Mouse (Mus musculus): ENCODE data around the gene Tomm20l. TPM values are rescaled to one million over a fixed set of nuclear protein-coding genes. Genes with fewer than 3 reads are reported as not detected.
A peak's percentile ranks its signal among the peaks of the same experiment; 100 is the strongest.

The Tomm20l gene
- polyA plus RNA-seq, 1 experiment from 2014 or later = not detected

- H3K4me2 ChIP-seq (ENCODE audit: low read depth) = no peak overlapping the region
- H3K27ac ChIP-seq (ENCODE audit: low read depth, low read length) = no peak overlapping the region
- ATAC-seq (ENCODE audit: insufficient read depth, low FRiP score, low TSS enrichment) = no peak
- H3K4me1 ChIP-seq (ENCODE audit: control insufficient read depth, insufficient read depth, low read length) = peaks cover 7% of the 10 kb centered on the region
- H3K27me3 ChIP-seq (ENCODE audit: control insufficient read depth, insufficient read depth, low read length) = no peaks in the 10 kb centered on the region
- no peaks in the 10 kb centered on the region for H3K9me3 ChIP-seq (ENCODE audit: control insufficient read depth, low read length)
- no peak overlapping the region for H3K9ac ChIP-seq (ENCODE audit: low read length)
- no peak for DNase-seq (ENCODE audit: low spot score)
- no peak overlapping the region for H3K4me3 ChIP-seq (ENCODE audit: low read depth, low read length)
- H3K36me3 ChIP-seq (ENCODE audit: control insufficient read depth, insufficient read depth, low read length) = peaks cover 8% of the 10 kb centered on the region
Measured at GRCm38 (mm10) chr12:71141189-71141588, 30.0 kb downstream of the Tomm20l start.

GRCm38 (mm10) chr12:71147641-71148040, 36.4 kb downstream of the Tomm20l start:
- H3K4me2 ChIP-seq (ENCODE audit: low read depth) = no peak overlapping the region
- no peak overlapping the region for H3K4me3 ChIP-seq (ENCODE audit: low read depth, low read length)
- H3K27ac ChIP-seq (ENCODE audit: low read depth, low read length) = no peak overlapping the region
- 88% methylated on average over 3 of the region's 3 CpGs for WGBS
- no peaks in the 10 kb centered on the region for H3K27me3 ChIP-seq (ENCODE audit: control insufficient read depth, insufficient read depth, low read length)
- no peak overlapping the region for H3K9ac ChIP-seq (ENCODE audit: low read length)
- no peaks in the 10 kb centered on the region for H3K9me3 ChIP-seq (ENCODE audit: control insufficient read depth, low read length)
- DNase-seq (ENCODE audit: low spot score) (peak; percentile 38), ATAC-seq (ENCODE audit: insufficient read depth, low FRiP score, low TSS enrichment) (no peak)
- peaks cover 11% of the 10 kb centered on the region for H3K36me3 ChIP-seq (ENCODE audit: control insufficient read depth, insufficient read depth, low read length)
- H3K4me1 ChIP-seq (ENCODE audit: control insufficient read depth, insufficient read depth, low read length) = no peaks in the 10 kb centered on the region

- no peak overlapping the region for H3K27ac ChIP-seq (ENCODE audit: low read depth, low read length)
- WGBS = 94% methylated on average over 9 of the region's 9 CpGs
- H3K9ac ChIP-seq (ENCODE audit: low read length) = no peak overlapping the region
- H3K4me1 ChIP-seq (ENCODE audit: control insufficient read depth, insufficient read depth, low read length) = no peaks in the 10 kb centered on the region
- peaks cover 13% of the 10 kb centered on the region for H3K36me3 ChIP-seq (ENCODE audit: control insufficient read depth, insufficient read depth, low read length)
- no peak overlapping the region for H3K4me3 ChIP-seq (ENCODE audit: low read depth, low read length)
- ATAC-seq (ENCODE audit: insufficient read depth, low FRiP score, low TSS enrichment) (no peak), DNase-seq (ENCODE audit: low spot score) (no peak)
- no peaks in the 10 kb centered on the region for H3K27me3 ChIP-seq (ENCODE audit: control insufficient read depth, insufficient read depth, low read length)
- no peak overlapping the region for H3K4me2 ChIP-seq (ENCODE audit: low read depth)
- H3K9me3 ChIP-seq (ENCODE audit: control insufficient read depth, low read length) = no peaks in the 10 kb centered on the region
Measured at GRCm38 (mm10) chr12:71148801-71149200, 37.6 kb downstream of the Tomm20l start.

- Histone ChIP-seq H3K27ac (ENCODE audit: low read depth, low read length) (no peak overlapping the region), H3K4me2 (ENCODE audit: low read depth) (no peak overlapping the region), H3K36me3 (ENCODE audit: control insufficient read depth, insufficient read depth, low read length) (peaks cover 13% of the 10 kb centered on the region), H3K27me3 (ENCODE audit: control insufficient read depth, insufficient read depth, low read length) (no peaks in the 10 kb centered on the region), H3K4me1 (ENCODE audit: control insufficient read depth, insufficient read depth, low read length) (no peaks in the 10 kb centered on the region), H3K9me3 (ENCODE audit: control insufficient read depth, low read length) (no peaks in the 10 kb centered on the region), H3K9ac (ENCODE audit: low read length) (no peak overlapping the region), H3K4me3 (ENCODE audit: low read depth, low read length) (no peak overlapping the region)
- ATAC-seq (ENCODE audit: insufficient read depth, low FRiP score, low TSS enrichment) = no peak
- DNase-seq (ENCODE audit: low spot score) = no peak
- 94% methylated on average over 6 of the region's 6 CpGs for WGBS
Measured at GRCm38 (mm10) chr12:71149456-71149855, 38.2 kb downstream of the Tomm20l start.

DNA sequence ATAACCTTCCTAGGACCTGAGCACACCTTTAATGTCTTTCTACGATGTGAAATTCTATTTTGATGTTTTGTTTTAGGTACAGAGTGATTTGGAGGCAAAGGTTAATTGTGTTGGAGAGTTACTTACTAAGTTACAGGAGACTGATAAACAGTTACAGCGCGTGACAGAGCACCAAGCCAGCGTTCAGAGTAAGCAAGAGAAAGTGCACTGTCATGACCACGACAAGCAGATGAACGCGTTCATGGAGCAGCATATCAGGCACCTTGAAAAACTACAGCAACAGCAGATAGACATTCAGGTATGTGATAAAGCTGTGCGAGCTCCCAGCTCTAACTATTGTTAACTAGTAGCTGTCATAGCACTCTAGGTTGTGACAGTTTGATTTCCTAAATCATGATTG, 38.9 kb downstream of the Tomm20l start:
- H3K9me3 ChIP-seq (ENCODE audit: control insufficient read depth, low read length) = no peaks in the 10 kb centered on the region
- ATAC-seq (ENCODE audit: insufficient read depth, low FRiP score, low TSS enrichment) = no peak
- peaks cover 15% of the 10 kb centered on the region for H3K36me3 ChIP-seq (ENCODE audit: control insufficient read depth, insufficient read depth, low read length)
- no peak overlapping the region for H3K4me3 ChIP-seq (ENCODE audit: low read depth, low read length)
- H3K27me3 ChIP-seq (ENCODE audit: control insufficient read depth, insufficient read depth, low read length) = no peaks in the 10 kb centered on the region
- H3K9ac ChIP-seq (ENCODE audit: low read length) = no peak overlapping the region
- DNase-seq (ENCODE audit: low spot score) = no peak
- 97% methylated on average over 8 of the region's 8 CpGs for WGBS
- H3K27ac ChIP-seq (ENCODE audit: low read depth, low read length) = no peak overlapping the region
- H3K4me1 ChIP-seq (ENCODE audit: control insufficient read depth, insufficient read depth, low read length) = no peaks in the 10 kb centered on the region
- no peak overlapping the region for H3K4me2 ChIP-seq (ENCODE audit: low read depth)

DNA sequence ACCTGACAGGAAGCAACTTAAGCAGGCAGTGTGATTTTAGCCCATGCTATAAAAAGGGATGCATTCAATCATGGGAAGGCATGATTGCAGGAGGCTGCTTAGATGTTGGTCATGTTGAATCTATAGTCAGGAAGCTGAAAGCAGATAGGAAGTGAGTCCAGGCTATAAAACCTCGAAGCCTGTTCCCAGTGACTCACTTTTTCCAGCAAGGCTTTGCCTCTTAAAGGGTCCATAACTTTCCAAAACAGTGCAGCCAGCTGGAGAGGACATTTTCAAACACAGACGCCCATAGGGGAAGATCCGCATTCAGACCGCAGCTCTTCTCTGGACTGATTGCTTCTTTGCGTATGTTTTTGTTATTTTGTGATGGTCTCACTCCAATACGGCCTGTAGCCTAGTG, 43.8 kb downstream of the Tomm20l start:
- no peak for ATAC-seq (ENCODE audit: insufficient read depth, low FRiP score, low TSS enrichment)
- Histone ChIP-seq H3K4me3 (ENCODE audit: low read depth, low read length) (no peak overlapping the region), H3K9ac (ENCODE audit: low read length) (no peak overlapping the region), H3K27me3 (ENCODE audit: control insufficient read depth, insufficient read depth, low read length) (no peaks in the 10 kb centered on the region), H3K9me3 (ENCODE audit: control insufficient read depth, low read length) (no peaks in the 10 kb centered on the region), H3K36me3 (ENCODE audit: control insufficient read depth, insufficient read depth, low read length) (peaks cover 10% of the 10 kb centered on the region), H3K4me2 (ENCODE audit: low read depth) (no peak overlapping the region), H3K4me1 (ENCODE audit: control insufficient read depth, insufficient read depth, low read length) (no peaks in the 10 kb centered on the region), H3K27ac (ENCODE audit: low read depth, low read length) (no peak overlapping the region)
- 93% methylated on average over 6 of the region's 6 CpGs for WGBS
- DNase-seq (ENCODE audit: low spot score) = no peak

- H3K4me3 ChIP-seq (ENCODE audit: low read depth, low read length) = no peak overlapping the region
- H3K27ac ChIP-seq (ENCODE audit: low read depth, low read length) = no peak overlapping the region
- DNase-seq (ENCODE audit: low spot score) = no peak
- H3K9me3 ChIP-seq (ENCODE audit: control insufficient read depth, low read length) = no peaks in the 10 kb centered on the region
- H3K36me3 ChIP-seq (ENCODE audit: control insufficient read depth, insufficient read depth, low read length) = peaks cover 9% of the 10 kb centered on the region
- H3K27me3 ChIP-seq (ENCODE audit: control insufficient read depth, insufficient read depth, low read length) = no peaks in the 10 kb centered on the region
- 95% methylated on average over 6 of the region's 6 CpGs for WGBS
- no peaks in the 10 kb centered on the region for H3K4me1 ChIP-seq (ENCODE audit: control insufficient read depth, insufficient read depth, low read length)
- H3K4me2 ChIP-seq (ENCODE audit: low read depth) = no peak overlapping the region
- ATAC-seq (ENCODE audit: insufficient read depth, low FRiP score, low TSS enrichment) = no peak
- no peak overlapping the region for H3K9ac ChIP-seq (ENCODE audit: low read length)
Measured at GRCm38 (mm10) chr12:71157974-71158373, 46.7 kb downstream of the Tomm20l start.

DNA sequence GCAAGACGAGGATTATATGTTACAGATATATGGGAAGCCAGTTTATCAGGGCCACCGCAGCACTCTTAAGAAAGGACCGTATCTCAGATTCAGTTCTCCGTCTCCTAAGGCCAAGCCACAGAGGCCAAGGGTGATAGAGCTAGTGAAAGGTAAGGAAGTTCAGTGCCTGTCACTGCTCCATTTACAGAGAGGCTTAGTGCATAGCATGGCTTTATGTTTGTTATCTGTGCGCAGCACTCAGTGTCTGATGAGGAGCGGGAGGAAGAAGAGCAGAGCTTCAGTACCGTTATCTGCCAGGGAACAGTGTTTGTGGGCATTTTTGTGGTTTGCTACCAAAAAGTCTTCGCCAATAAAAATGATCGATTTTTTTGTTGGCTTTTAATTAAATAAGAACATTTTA, 53.2 kb downstream of the Tomm20l start:
- Histone ChIP-seq H3K27ac (ENCODE audit: low read depth, low read length) (no peak overlapping the region), H3K36me3 (ENCODE audit: control insufficient read depth, insufficient read depth, low read length) (peaks cover 6% of the 10 kb centered on the region; the same call in 1 of the 2 replicates), H3K9ac (ENCODE audit: low read length) (no peak overlapping the region), H3K4me3 (ENCODE audit: low read depth, low read length) (no peak overlapping the region), H3K4me1 (ENCODE audit: control insufficient read depth, insufficient read depth, low read length) (no peaks in the 10 kb centered on the region), H3K9me3 (ENCODE audit: control insufficient read depth, low read length) (no peaks in the 10 kb centered on the region), H3K27me3 (ENCODE audit: control insufficient read depth, insufficient read depth, low read length) (no peaks in the 10 kb centered on the region), H3K4me2 (ENCODE audit: low read depth) (no peak overlapping the region)
- no peak for DNase-seq (ENCODE audit: low spot score)
- WGBS = 94% methylated on average over 9 of the region's 9 CpGs
- no peak for ATAC-seq (ENCODE audit: insufficient read depth, low FRiP score, low TSS enrichment)

GRCm38 (mm10) chr12:71169911-71170310, 58.7 kb downstream of the Tomm20l start:
- WGBS = 91% methylated on average over 1 of the region's 1 CpGs

More at GRCm38 (mm10) chr12:71169911-71170310, 58.7 kb downstream of the Tomm20l start:
- H3K36me3 ChIP-seq (ENCODE audit: control insufficient read depth, insufficient read depth, low read length) = peaks cover 2% of the 10 kb centered on the region; the same call in 1 of the 2 replicates
- ATAC-seq (ENCODE audit: insufficient read depth, low FRiP score, low TSS enrichment) = no peak
- no peak overlapping the region for H3K4me2 ChIP-seq (ENCODE audit: low read depth)
- H3K9ac ChIP-seq (ENCODE audit: low read length) = no peak overlapping the region
- no peaks in the 10 kb centered on the region for H3K9me3 ChIP-seq (ENCODE audit: control insufficient read depth, low read length)
- H3K4me3 ChIP-seq (ENCODE audit: low read depth, low read length) = no peak overlapping the region
- DNase-seq (ENCODE audit: low spot score) = no peak
- H3K27ac ChIP-seq (ENCODE audit: low read depth, low read length) = no peak overlapping the region
- no peaks in the 10 kb centered on the region for H3K4me1 ChIP-seq (ENCODE audit: control insufficient read depth, insufficient read depth, low read length)
- H3K27me3 ChIP-seq (ENCODE audit: control insufficient read depth, insufficient read depth, low read length) = no peaks in the 10 kb centered on the region
